Mouse (Mus musculus): ENCODE results near the gene Ang4. TPM values are rescaled to one million over a fixed set of nuclear protein-coding genes. Genes with fewer than 3 reads are reported as not detected.

The Ang4 gene
- polyA plus RNA-seq, 1 experiment from 2014 or later: not detected

GRCm38 (mm10) chr14:51755944-51756343 is 17.4 kb downstream of the Ang4 start:
- ATAC-seq (ENCODE audit: insufficient number of reproducible peaks, low FRiP score, low TSS enrichment, low read depth): no peak
- Histone ChIP-seq H3K27me3 (ENCODE audit: control insufficient read depth, insufficient read depth, low read length) (no peaks in the 10 kb centered on the region), H3K9me3 (ENCODE audit: control insufficient read depth, low read length) (no peaks in the 10 kb centered on the region), H3K27ac (replicated peaks; ENCODE audit: low read depth, low read length) (no peak overlapping the region), H3K4me2 (ENCODE audit: low read depth, severe bottlenecking) (no peak overlapping the region), H3K36me3 (ENCODE audit: control insufficient read depth, insufficient read depth, low read length) (no peaks in the 10 kb centered on the region), H3K4me1 (ENCODE audit: control insufficient read depth, insufficient read depth, low read length) (no peaks in the 10 kb centered on the region), H3K4me3 (ENCODE audit: low read depth, low read length) (no peak overlapping the region), H3K9ac (ENCODE audit: low read length) (no peak overlapping the region)
- no peak for DNase-seq (ENCODE audit: low spot score)
- WGBS: 36% methylated on average over 2 of the region's 2 CpGs

GRCm38 (mm10) chr14:51740347-51741170 is 32.8 kb downstream of the Ang4 start:
- H3K4me2 ChIP-seq (ENCODE audit: low read depth, severe bottlenecking): peak overlapping the region; percentile 71
- H3K27me3 ChIP-seq (ENCODE audit: control insufficient read depth, insufficient read depth, low read length): peaks cover 33% of the 10 kb centered on the region
- no peaks in the 10 kb centered on the region for H3K36me3 ChIP-seq (ENCODE audit: control insufficient read depth, insufficient read depth, low read length)
- DNase-seq (ENCODE audit: low spot score) (peak; percentile 58), ATAC-seq (ENCODE audit: insufficient number of reproducible peaks, low FRiP score, low TSS enrichment, low read depth) (0 out of 2 replicates have a peak, but pooled peaks have one; percentile 21)
- no peak overlapping the region for H3K27ac ChIP-seq (replicated peaks; ENCODE audit: low read depth, low read length)
- no peaks in the 10 kb centered on the region for H3K9me3 ChIP-seq (ENCODE audit: control insufficient read depth, low read length)
- H3K4me3 ChIP-seq (ENCODE audit: low read depth, low read length): peak overlapping the region; percentile 35
- under 1% methylated on average over 42 of the region's 42 CpGs for WGBS
- 0 out of 2 replicates have a peak overlapping the region, but pooled peaks have one; percentile 27 for H3K9ac ChIP-seq (ENCODE audit: low read length)
- H3K4me1 ChIP-seq (ENCODE audit: control insufficient read depth, insufficient read depth, low read length): no peaks in the 10 kb centered on the region

DNA sequence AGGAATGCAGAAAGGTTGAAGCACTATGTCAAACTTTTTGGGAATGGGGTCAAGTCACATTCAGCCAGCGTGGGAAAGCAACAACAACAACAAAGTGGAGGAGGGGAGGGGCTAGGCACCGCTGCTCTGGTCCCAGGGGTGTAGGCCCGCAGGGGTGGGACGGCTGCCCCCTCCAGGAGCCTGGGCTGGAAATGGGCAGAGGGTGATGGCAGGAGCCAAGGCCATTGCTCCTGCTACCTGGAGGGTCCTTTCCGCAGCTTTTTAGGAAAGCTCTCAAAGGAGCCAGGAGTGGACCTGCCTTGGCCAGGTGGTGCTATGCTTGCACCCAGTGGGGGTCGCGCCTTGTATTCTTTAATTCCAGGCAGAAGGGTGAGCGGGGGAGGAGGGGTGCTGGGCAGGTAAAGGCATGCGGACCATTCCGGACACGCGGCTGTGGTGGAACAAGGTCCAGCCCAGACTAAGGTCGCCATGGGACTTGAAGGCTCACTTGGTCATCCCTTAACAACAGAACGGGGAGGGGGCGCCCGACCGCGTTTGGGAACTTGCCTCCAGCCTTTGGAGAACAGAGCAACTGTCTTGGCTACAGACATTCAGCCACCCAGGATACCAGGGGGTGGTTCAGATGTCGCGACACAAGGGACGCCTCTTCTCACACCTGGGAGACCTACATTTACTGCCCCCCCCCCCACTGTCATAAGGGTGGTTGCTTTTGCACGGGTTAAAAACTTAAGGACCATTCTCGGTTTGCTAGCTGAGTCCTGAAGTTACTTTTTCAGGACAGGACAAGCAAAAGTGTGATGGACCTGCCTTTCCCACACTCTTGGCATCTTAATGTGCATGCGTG is 34.0 kb downstream of the Ang4 start:
- H3K27me3 ChIP-seq (ENCODE audit: control insufficient read depth, insufficient read depth, low read length): peaks cover 33% of the 10 kb centered on the region
- peak; percentile 28 for DNase-seq (ENCODE audit: low spot score)
- peak; percentile 60; the same call in 1 of the 2 replicates for ATAC-seq (ENCODE audit: insufficient number of reproducible peaks, low FRiP score, low TSS enrichment, low read depth)

DNA sequence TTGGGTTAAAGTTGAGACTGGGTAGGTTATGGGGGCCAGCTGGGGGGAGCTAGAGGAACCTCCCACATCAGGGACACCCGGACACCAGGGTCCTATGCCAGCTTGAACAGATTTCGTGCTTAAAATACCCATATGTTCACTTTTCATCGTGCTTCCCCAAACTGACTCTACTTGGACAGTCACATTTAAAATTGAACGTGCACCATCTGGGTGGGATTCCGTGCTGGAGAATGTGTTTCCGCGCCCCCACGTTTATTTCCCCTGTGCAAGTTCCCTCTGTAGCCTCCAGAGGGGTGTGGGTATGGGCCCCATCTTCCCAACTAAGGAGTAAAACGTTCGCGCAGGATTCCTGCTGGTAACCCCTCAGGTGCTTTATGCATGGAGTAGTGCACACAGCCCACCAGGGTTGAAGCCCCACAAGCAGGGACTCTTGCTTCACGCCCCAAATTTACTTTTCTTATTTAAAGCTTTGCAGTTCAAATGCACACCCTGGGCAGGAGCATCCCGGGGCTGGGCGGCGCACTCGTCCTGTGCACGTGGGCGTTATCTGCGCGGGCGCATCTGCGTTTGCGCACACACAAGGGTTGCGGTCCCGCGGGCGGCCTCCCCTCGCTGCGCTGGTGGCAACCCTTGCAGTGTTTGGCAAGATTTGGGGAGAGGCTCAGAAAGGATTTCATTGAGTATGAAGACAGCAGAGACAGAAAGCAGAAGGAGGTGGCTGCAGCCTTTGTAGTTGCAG is 34.8 kb downstream of the Ang4 start:
- no peaks in the 10 kb centered on the region for H3K4me1 ChIP-seq (ENCODE audit: control insufficient read depth, insufficient read depth, low read length)
- H3K27ac ChIP-seq (replicated peaks; ENCODE audit: low read depth, low read length): no peak overlapping the region
- H3K27me3 ChIP-seq (ENCODE audit: control insufficient read depth, insufficient read depth, low read length): peaks cover 33% of the 10 kb centered on the region
- H3K4me2 ChIP-seq (ENCODE audit: low read depth, severe bottlenecking): peak overlapping the region; percentile 17; the same call in 1 of the 2 replicates
- WGBS: 4% methylated on average over 29 of the region's 29 CpGs
- no peak for ATAC-seq (ENCODE audit: insufficient number of reproducible peaks, low FRiP score, low TSS enrichment, low read depth)
- DNase-seq (ENCODE audit: low spot score): peak; percentile 25
- no peaks in the 10 kb centered on the region for H3K9me3 ChIP-seq (ENCODE audit: control insufficient read depth, low read length)
- H3K36me3 ChIP-seq (ENCODE audit: control insufficient read depth, insufficient read depth, low read length): no peaks in the 10 kb centered on the region
- no peak overlapping the region for H3K9ac ChIP-seq (ENCODE audit: low read length)
- H3K4me3 ChIP-seq (ENCODE audit: low read depth, low read length): peak overlapping the region; percentile 6; the same call in 1 of the 2 replicates

More for the DNA sequence above, 34.0 kb downstream of the Ang4 start:
- no peaks in the 10 kb centered on the region for H3K4me1 ChIP-seq (ENCODE audit: control insufficient read depth, insufficient read depth, low read length)
- H3K27ac ChIP-seq (replicated peaks; ENCODE audit: low read depth, low read length): no peak overlapping the region
- peak overlapping the region; percentile 6; the same call in 1 of the 2 replicates for H3K4me3 ChIP-seq (ENCODE audit: low read depth, low read length)
- 1% methylated on average over 24 of the region's 24 CpGs for WGBS
- H3K4me2 ChIP-seq (ENCODE audit: low read depth, severe bottlenecking): peak overlapping the region; percentile 71; the same call in 1 of the 2 replicates
- H3K9me3 ChIP-seq (ENCODE audit: control insufficient read depth, low read length): no peaks in the 10 kb centered on the region
- H3K9ac ChIP-seq (ENCODE audit: low read length): no peak overlapping the region
- H3K36me3 ChIP-seq (ENCODE audit: control insufficient read depth, insufficient read depth, low read length): no peaks in the 10 kb centered on the region

- Histone ChIP-seq H3K4me1 (ENCODE audit: control insufficient read depth, insufficient read depth, low read length) (no peaks in the 10 kb centered on the region), H3K27me3 (ENCODE audit: control insufficient read depth, insufficient read depth, low read length) (peaks cover 33% of the 10 kb centered on the region), H3K9ac (ENCODE audit: low read length) (no peak overlapping the region), H3K27ac (replicated peaks; ENCODE audit: low read depth, low read length) (no peak overlapping the region), H3K4me3 (ENCODE audit: low read depth, low read length) (no peak overlapping the region), H3K4me2 (ENCODE audit: low read depth, severe bottlenecking) (no peak overlapping the region), H3K9me3 (ENCODE audit: control insufficient read depth, low read length) (no peaks in the 10 kb centered on the region), H3K36me3 (ENCODE audit: control insufficient read depth, insufficient read depth, low read length) (no peaks in the 10 kb centered on the region)
- DNase-seq (ENCODE audit: low spot score) (no peak), ATAC-seq (ENCODE audit: insufficient number of reproducible peaks, low FRiP score, low TSS enrichment, low read depth) (peak; percentile 57; the same call in 1 of the 2 replicates)
- 11% methylated on average over 12 of the region's 12 CpGs for WGBS
Measured at GRCm38 (mm10) chr14:51737967-51738366, 35.4 kb downstream of the Ang4 start.

- Histone ChIP-seq H3K27me3 (ENCODE audit: control insufficient read depth, insufficient read depth, low read length) (no peaks in the 10 kb centered on the region), H3K4me3 (ENCODE audit: low read depth, low read length) (no peak within 1 kb of the TSS), H3K36me3 (ENCODE audit: control insufficient read depth, insufficient read depth, low read length) (no peaks in the 10 kb centered on the region), H3K9me3 (ENCODE audit: control insufficient read depth, low read length) (no peaks in the 10 kb centered on the region), H3K4me2 (ENCODE audit: low read depth, severe bottlenecking) (no peak within 1 kb of the TSS), H3K9ac (ENCODE audit: low read length) (no peak within 1 kb of the TSS), H3K27ac (replicated peaks; ENCODE audit: low read depth, low read length) (no peak within 1 kb of the TSS), H3K4me1 (ENCODE audit: control insufficient read depth, insufficient read depth, low read length) (no peaks in the 10 kb centered on the region)
- ATAC-seq (ENCODE audit: insufficient number of reproducible peaks, low FRiP score, low TSS enrichment, low read depth) (no peak), DNase-seq (ENCODE audit: low spot score) (no peak)
- 74% methylated on average over 1 of the region's 1 CpGs for WGBS
Measured at GRCm38 (mm10) chr14:51717083-51717482, 56.3 kb downstream of the Ang4 start, which contains the start of gene Gm5800. Gene Gm5800, minus strand, starts transcription at chr14:51717183.
